Mouse (Mus musculus): ENCODE data around the gene Gm10300.

GRCm38 (mm10) chr4:132076480-132077405, 2.2 kb downstream of the Gm10300 start:
- TF ChIP-seq POLR2A (IDR thresholded peaks at IDR 0.05; ENCODE audit: borderline replicate concordance, insufficient read depth, low read length) = no peak
- TF ChIP-seq CTCF (IDR thresholded peaks at IDR 0.05; ENCODE audit: borderline replicate concordance, insufficient read depth, low read depth, low read length) = no peak

Measured in cerebellum, adult 2 months (tissue).